ENCODE assay signal across 7 mouse cellular contexts in genomic region chr10:119819102-119819681, GRCm38 (mm10).
DNase-seq lines count a peak whose midpoint lies in the region; ATAC-seq and TF ChIP-seq lines count a peak whose summit lies in the region.

No protein-coding gene starts in this region.

- TF ChIP-seq POLR2A in brain, embryonic 14.5 days (IDR thresholded peaks at IDR 0.05; ENCODE audit: borderline replicate concordance, extremely low read depth, insufficient read depth, insufficient read length, poor library complexity, severe bottlenecking): 0 out of 2 replicates have a peak, but pooled peaks have one; percentile 26

- H3K36me3 ChIP-seq in hindbrain, embryonic 13.5 days: no peaks in the 10 kb centered on the region

- peak overlapping the region; percentile 75 for H3K9ac ChIP-seq in hindbrain, embryonic 13.5 days

- no peaks in the 10 kb centered on the region for H3K27me3 ChIP-seq in Patski
- H3K27me3 ChIP-seq in hindbrain, embryonic 13.5 days: no peaks in the 10 kb centered on the region

- H3K27ac ChIP-seq in hindbrain, embryonic 13.5 days: peak overlapping the region; percentile 97

- H3K4me3 ChIP-seq in hindbrain, embryonic 13.5 days: peak overlapping the region; percentile 46

- no peaks in the 10 kb centered on the region for H3K9me3 ChIP-seq in hindbrain, embryonic 13.5 days

- in situ Hi-C loops in Patski (cut with MboI; ENCODE audit: low pct_unique_long_range_greater_than_20kb): no loop called here

- CTCF ChIA-PET in Patski (lab: Charles Lee): interaction anchor here (0.7 to 1.4 kb wide), 2 partner anchors 9 to 42 kb away, joined by 3 read pairs; no protein-coding TSS in a partner anchor

- TF ChIP-seq CTCF in Patski (IDR thresholded peaks at IDR 0.05): no peak
- no peak for TF ChIP-seq CTCF in brain, embryonic 14.5 days (IDR thresholded peaks at IDR 0.05; ENCODE audit: borderline replicate concordance, extremely low read depth, insufficient read depth, insufficient read length)

- intact Hi-C loops in left cerebral cortex, postnatal 36 days (cut with DNase I): no loop called here

- H3K4me1 ChIP-seq in hindbrain, embryonic 13.5 days (replicated peaks): peaks cover 52% of the 10 kb centered on the region

- 14% methylated on average over 17 of the region's 17 CpGs for WGBS in hindbrain, embryonic 13.5 days

- H3K4me2 ChIP-seq in hindbrain, embryonic 13.5 days: peak overlapping the region; percentile 60

- no peak for DNase-seq in Patski (ENCODE audit: low read depth, low spot score)
- DNase-seq in brain, embryonic 14.5 days (ENCODE audit: low read depth): peak; percentile 80
- peak; percentile 47 to 56 for DNase-seq in left cerebral cortex, postnatal 36 days (ENCODE audit: low spot score in 2 of 2)
- peak; percentile 39 for DNase-seq in right cerebral cortex, adult 18-20 months
- no peak for DNase-seq in lung, postnatal 25 days (ENCODE audit: low spot score)

- ATAC-seq in Patski: peak; percentile 71
- ATAC-seq in hindbrain, embryonic 13.5 days (ENCODE audit: low FRiP score): peak; percentile 74
- ATAC-seq in granulocyte monocyte progenitor cell, adult 5-6 weeks (replicated peaks; ENCODE audit: poor library complexity, severe bottlenecking): no peak

- POLR2A ChIA-PET in Patski (lab: Charles Lee): no interaction called here

Comparison
In these comparisons a context has a peak if more than half of its experiments do, and no peak if none do; other contexts are left out.
1. DNase-seq: peak in brain, embryonic 14.5 days (single experiment), left cerebral cortex, postnatal 36 days (2 of 2) and right cerebral cortex, adult 18-20 months (single experiment); none in Patski (single experiment) and lung, postnatal 25 days (single experiment).